Mouse (Mus musculus) megakaryocyte progenitor cell, adult 5-6 weeks (primary cell): ENCODE data around the gene Aebp1. TPM values are rescaled to one million over a fixed set of nuclear protein-coding genes. Genes with fewer than 3 reads are reported as not detected.
A peak's percentile ranks its signal among the peaks of the same experiment; 100 is the strongest.

Experiments used
- ATAC-seq: replicated peaks from 2 replicates; pipeline ENCODE4 v1.8.0; 2016; ENCODE audit warnings: mild to moderate bottlenecking, moderate TSS enrichment, inconsistent platforms; ENCODE audit not compliant: poor library complexity
- total RNA-seq, 2 experiments: library from RNA; stranded (forward) in 1 of 2; stranded (reverse) in 1 of 2; fragments of 157-497, 149-512 nt in 1 of 2; fragments of 200-1000 nt in 1 of 2; gene quantifications; 2 replicates each; pipeline versions ENCODE4 v1.2.3 to v1.2.4; 2015 to 2017

Aebp1 gene
- total RNA-seq (2015) (not detected in 2 replicates), total RNA-seq (2017) (not detected in 2 replicates)

DNA sequence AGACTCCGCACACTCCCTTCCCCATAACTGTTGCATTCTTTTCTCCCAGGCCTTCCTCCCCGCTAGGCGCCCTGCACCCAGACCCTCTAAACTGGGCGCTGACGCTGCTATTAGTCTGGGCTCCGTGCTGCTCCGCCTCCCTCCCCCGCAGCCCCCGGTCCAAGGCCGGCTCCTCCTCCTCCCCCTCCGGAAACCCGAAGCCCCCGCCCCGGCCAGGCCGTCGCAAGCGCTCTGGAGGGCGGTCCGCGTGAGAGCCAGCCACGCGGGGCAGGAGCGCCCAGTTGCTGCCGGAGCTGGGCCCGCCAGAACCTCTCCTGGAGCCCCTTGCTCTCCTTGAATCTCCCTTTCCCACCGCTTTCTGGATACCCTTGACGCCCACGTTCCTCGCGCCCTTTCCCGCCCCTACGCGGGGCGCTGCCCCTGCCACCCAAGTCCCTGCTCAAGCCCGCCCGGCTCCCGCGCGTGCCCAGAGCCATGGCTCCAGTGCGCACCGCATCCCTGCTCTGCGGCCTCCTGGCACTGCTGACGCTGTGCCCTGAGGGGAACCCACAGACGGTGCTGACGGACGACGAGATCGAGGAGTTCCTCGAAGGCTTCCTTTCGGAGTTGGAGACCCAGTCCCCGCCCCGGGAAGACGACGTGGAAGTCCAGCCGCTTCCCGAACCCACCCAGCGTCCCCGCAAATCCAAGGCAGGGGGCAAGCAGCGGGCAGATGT, at the start of gene Aebp1:
Gene Aebp1 (plus strand): TSS at position 270 of the 716 bp plus-strand sequence.
- ATAC-seq: 0 out of 2 replicates have a peak, but pooled peaks have one; percentile 20

DNA sequence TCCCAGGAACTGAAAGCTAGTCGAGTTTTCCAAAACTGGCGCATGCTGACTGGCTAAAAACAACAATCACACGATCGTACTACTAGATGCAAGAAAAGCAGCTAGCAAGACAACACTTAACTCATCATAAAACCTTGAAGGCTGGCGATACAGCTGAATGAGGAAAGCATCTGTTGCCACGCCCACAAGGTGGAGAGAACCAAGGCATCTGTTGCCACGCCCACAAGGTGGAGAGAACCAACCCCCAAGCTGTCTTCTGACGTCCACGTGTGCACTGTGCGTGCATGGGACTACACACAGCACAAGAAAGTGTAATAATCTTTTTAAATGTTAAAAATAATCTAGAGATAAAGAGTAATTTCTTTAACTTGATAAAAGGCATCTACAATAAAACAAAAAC, 48.4 kb upstream of the Aebp1 start:
- ATAC-seq: no peak

DNA sequence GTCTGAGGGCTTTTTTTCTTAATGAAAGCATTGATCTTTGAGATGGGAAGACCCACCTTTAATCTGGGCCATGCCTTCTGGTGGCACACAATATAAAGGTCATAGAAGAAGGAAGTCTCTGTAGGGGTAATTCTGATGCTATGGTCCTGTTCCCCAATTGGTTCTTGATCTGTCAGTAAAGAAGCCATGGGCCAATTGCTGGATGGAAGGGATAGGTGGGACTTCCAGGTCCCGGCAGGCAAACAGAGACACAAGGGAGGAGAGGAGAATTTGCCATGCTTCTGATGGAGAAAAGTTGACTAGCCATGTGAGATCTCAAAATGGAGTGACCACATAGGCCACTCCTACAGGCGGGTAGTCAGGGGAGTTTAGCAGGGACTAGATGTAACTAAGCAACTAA, 42.5 kb upstream of the Aebp1 start:
- ATAC-seq: no peak

DNA sequence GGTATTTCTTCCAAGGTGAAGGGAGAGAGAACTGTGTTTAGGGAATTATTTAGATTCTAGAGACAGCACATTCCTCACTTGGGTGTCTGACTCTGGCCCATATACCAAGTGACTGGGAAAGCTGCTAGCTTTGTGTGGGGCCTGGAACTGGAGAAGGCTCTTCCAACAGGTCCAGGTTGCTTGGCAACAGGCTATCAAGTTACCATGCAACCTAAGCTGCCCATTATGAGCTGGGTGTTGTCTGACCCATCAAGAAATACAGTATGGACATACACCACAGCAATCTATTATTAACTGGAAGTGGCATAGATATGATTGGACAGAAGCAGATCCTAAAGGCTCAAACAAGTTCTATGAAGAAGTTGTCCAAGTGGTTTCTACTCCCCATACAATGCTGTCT, 36.3 kb upstream of the Aebp1 start:
- no peak for ATAC-seq

DNA sequence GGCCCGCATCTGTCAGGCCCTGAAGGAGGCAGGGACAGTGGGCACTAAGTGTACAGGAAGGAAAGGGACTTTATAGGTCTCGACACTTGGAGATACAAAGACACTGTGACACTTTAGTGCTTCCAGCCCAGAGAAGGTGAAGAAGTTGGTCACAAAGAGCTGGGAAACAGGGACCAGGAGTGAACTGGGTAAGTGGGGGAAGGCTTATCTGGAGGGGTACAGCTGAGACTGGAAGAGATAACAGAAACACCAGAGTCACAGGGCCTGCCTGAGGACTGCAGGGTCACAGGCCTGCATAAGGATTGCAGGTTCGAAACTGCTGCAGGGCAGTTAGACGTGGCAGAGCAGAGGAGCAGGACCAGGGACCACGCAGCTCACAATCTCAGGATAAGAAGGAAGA, 33.8 kb upstream of the Aebp1 start:
- ATAC-seq: no peak

DNA sequence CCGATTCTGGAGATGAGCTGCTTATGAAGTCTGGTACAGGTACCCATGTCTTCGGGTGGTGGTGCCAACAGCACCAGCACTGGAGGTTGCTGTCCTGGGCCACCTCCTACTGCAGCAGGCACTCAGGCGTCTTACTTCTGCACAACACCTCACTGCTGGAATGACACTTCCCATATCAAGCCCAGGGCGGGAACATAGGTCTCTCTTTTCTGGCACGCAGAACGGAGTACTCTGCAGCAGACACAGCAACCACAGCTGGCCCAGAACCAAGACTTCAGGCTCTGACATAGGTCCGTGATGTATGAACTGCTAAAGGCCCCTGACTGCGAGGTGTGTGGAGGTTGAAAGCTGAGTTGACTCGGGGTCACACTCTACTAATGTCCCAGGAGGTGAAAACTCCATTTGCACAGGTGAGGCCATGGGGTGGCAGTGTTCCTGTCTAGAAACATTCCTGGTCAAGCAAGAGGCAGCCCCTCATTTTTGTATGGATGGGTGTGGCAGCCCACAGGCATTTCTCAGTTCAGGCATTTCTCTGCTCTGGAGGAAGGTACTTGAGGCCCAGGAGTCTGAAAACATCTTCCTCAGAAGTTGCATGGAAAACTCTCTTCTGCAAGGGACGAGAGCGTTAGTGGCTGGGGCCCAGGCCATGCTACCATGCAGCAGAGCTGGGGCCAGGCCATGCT, 33.1 kb upstream of the Aebp1 start:
- peak; percentile 15; the same call in 1 of the 2 replicates for ATAC-seq

DNA sequence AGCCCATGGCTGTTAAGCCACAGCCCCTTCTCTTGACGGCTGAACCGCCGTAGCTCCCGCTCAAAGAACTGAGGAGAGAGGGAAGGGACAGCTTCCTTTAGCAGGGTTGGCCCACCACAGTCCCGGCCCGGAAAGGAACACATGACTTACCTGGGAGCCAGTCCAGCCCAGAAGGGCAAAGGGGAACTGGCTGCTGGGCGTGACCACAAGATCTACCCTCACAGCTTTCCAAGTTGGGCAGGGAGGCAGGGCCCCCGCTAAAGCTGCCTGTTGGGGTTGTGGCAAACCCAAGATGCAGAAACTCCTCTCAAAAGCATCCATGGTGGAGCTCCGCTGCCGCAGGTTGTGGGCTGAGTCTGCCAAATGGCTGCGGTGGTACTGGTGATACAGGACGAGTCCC, 32.4 kb upstream of the Aebp1 start:
- peak; percentile 64 for ATAC-seq

DNA sequence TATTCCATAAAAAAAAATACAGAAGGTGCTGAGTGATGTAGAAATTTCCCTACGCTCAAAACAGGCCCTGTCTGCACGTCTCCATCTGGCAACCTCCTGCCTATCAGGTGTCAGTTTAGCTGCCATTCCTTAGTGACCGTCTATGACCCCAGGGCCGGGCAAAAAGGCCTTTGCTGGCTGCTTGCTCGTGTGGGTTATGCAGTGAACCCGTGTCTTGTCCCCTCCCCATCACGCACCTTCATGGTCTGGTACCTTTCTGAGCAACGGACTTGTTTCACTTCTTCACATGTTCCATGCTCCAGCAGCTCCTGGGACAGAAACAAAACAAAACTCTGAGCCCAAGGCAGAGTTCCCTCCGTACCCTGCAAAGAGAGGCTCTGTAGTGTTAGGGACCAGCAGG, 27.2 kb upstream of the Aebp1 start:
- ATAC-seq: no peak

DNA sequence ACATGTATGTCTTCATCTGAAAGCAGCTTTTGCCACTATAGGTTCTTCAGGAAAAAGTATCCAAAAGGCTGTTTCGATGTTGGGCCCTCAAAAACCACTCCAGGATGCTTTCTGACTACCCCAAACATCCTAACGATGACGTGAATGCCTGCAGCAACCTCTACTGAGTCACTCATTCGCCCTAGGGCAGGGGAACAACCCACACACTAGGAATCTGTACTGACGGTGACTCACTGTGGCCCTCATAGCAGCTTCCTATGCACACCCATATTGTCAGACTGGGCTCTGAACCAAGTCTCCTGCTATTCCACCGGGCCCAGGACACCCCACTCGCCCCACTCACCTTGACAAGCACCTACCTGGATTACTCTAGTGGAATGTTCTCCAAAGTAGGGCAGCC, 26.7 kb upstream of the Aebp1 start:
- no peak for ATAC-seq

DNA sequence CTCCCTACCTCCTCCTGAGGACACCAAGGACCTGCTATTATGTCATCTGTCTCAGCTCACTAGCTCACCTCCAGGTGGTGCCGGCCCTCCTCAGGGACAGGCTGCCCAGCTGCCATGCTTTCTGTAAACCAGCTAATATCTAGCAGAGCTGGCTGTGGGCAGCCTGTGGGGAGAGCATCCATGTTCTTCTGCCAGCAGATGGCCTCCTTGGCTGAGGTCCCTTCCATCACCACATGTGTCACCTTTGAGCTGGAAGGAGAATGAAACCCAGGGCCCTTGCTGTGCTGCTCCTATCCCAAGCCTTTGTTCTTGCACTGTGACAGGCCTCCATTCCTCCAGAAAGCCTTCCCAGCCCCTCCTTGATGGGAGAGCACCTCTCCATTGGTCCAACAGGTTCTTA, 25.6 kb upstream of the Aebp1 start:
- peak; percentile 17; the same call in 1 of the 2 replicates for ATAC-seq

DNA sequence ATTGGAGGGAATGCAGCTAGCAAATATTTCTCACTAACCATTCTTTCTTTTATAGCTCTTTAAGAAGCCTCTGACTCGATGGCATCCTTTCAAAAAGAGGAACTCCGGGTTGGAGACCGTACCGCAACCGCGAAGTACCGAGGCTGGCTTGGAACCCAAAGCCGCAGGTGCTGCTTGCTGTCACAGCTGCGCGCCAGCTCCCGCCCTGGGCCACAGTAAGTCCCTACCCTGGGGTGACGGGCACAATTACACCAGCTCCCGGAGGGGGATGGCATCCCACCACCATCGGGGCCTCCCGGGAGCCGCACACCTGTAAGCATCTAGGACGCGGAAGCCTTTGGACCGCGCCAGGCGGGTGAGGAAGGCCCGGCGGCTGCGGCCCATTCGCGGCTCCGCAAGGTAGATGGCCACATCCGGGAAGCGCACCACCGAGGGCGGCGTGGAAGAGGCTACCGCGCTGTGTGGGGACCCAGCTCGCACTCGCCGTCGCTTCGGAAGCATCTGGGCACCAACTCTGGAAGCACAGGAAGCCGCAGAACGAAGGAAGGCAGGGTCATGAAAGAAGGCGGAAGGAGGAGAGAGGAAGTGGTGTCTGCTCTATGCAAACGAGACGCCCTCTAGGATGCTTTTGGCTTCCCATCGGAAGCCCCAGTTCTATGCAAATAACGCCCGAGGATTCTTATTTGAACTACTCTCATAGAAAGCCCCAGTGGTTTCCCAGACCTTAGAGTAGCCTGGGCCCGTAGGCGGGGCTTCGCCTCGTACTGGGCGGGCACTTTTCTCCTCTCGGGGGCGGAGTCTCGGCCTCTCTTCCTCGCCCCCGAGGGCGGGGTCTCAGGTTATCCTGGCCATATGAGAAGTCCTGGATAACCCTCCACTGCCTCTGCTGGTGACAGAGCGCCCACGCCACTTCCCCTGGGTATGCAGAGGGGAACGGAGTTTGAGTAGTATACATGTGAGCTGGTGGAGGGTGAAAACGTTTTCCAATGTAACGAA, 24.2 kb upstream of the Aebp1 start, which contains the start of gene Polm:
Gene Polm (minus strand): TSS at position 766 of the 996 bp plus-strand sequence.
- peak; percentile 92 for ATAC-seq

DNA sequence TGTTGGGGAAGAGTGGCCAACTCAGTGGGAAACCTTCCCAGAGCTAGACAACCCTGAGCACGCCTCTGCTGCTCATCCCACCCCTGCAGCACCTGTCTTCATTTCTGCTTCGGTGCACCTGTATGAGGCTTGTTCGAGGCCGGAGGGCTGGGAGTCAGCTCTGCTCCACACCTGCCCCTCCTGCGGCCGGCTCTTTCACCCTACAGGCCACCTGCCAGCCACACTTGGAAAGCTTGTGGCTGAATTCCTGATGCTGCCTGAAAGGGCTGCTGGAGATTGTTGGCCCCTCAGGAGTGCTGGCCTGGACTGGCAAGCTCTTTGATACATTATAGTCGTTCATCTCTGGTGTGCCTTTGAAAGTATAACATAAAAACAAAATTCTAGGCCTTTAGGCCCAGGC, 21.4 kb upstream of the Aebp1 start:
- no peak for ATAC-seq

DNA sequence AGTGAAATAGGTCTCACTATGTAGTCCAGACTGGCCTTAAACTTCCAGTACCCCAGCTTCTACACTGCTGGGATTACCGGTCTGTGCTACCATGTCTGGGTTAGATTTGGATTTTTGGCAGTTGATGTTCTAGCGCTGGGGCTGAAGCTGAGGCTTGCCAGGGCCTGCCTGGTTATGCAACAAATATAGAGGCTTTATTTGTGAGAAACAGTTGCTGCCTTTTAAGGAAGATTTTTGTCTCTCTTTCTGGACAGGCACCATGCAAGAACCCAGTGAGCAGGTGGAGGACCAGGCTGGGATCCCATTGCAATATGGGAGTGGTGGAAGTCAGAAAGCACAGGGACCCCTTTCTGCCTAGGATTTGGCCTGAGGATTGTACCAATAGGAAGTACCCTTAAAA, 20.0 kb upstream of the Aebp1 start:
- ATAC-seq: no peak

DNA sequence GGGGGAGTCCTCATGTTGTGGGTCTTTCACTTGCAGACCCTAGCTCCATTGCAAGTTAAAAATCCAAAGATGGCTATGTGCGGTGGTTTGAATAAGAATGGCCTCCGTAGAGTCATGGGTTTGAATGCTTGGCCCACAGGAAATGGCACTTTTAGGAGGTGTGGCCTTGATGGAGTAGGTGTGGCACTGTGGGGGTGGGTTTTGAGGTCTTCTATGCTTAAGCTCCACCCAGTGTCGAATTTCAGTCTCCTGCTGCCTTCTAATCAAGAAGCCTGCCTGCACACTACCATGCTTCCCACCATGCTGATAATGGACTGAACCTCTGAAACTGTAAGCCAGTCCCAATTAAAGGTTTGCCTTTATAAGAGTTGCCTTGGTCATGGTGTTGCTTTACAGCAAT, 18.6 kb upstream of the Aebp1 start:
- ATAC-seq: no peak

DNA sequence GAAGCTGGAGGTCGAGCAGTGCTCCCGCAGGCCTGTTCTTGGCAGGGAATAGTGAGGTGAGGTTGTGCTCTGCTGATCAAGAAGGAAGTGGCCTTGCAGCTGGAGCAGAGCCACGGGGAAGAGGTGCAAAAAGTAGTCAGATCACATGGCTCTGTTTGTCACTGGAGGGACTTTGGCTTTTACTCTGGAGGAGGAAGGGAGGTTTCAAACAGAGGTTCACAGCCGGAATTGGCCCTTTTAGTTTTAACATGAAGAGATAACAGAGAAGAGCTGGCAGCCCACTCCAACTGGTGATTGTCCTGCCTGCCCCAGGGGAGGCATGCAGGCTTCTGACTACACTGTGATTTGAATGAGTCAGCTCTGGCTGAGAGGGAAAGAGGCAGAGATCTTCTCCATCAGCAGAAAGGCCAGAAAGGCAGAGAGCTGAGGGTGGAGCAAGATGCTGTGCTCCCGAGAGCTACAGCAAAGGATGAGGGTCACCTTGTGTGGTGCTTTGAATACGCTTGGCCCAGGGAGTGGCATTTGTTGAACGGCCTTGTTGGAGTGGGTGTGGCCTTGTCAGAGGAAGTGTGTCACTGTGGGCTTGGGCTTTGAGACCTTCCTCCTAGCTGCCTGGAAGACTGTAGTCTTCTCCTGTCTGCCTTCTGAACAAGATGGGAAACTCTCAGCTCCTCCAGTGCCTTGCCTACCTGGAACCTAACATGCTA, 15.0 kb upstream of the Aebp1 start:
- ATAC-seq: no peak

DNA sequence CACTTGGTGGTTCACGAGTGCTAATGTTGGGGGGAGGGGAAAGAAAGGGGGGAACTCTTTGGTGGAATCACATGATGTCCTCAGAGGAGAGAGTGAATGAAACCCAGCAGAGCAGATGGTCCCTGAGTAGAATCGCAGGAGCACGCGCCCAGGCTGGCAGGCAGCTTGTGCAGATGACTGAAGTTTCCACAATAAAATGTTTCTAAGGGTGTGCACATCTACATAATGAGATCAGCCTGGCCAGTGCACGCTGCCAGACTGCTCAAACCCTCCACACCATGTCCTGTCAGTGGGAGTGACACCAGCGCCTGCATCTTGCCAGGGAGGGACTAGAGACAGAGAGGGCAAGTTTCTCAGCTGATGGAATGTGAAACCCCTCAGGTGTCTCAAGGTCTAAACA, 13.0 kb upstream of the Aebp1 start:
- no peak for ATAC-seq

DNA sequence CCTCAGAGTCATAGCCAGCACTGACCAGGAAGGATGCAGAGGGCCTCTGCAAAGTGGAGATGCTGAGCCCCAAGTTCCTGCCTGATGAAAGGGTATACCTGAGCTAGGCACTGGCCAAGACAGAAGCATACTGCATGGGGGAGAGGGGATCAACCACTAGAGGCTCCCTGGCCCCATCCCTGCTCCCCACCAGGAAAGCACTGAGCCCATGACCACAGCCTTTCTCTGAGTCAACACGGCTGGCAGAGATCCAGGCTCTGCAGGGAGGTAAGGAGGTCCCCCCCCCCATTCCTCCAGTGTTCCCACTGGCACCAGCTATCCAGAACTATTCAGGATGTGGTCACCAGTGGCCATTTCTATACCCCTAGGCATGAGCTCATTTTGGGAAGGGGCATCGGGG, 12.4 kb upstream of the Aebp1 start:
- no peak for ATAC-seq

DNA sequence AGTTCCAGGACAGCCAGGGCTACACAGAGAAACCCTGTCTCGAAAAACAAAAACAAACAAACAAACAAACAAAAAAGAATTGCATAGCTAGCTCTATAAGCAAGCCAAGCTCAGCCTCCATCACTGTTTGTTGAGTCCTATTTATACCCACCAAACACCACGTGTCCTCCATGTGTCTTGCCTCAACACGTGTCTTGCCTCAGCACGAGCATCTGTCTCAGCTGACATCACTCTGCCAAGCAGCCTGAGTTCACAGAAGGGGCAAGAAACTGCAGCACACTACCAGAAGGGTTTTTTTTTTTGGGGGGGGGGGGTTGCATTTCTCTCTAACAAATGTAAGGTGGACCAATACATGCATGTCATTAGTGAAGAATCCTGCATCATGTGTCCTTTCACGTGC, 11.3 kb upstream of the Aebp1 start:
- no peak for ATAC-seq

DNA sequence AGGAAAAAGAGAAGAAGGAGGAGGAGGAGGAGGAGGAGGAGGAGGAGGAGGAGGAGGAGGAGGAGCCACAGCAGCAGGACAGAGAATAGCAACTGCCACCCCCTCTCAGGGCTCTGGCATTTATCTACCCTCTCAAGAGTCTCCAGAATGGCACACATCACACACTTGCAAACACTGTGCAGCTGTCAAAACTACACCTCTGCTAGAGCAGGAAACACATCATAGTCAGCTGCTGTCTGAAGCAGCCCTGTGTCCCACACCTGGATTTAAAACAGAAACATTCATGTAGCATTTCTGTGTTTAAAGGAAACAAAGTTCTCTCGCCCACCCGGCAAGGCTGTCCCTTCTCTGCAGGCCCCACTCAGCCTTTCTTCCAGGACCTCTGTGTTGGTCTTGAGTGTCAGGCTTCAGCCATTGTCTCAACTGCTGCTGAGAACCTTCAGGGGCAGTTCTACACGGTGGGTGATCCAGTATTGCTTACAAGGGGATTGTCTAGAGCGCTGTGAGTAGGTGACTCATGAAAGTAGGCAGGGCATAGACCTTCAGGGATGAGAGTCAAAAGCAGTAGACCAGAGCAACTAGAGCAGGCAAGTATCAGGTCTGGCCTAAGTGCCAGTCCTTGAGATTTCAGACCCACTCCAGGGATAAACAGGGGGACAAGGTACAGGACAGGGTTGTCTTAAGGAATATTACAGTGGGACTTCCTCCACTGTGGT, 10.6 kb upstream of the Aebp1 start:
- ATAC-seq: no peak

DNA sequence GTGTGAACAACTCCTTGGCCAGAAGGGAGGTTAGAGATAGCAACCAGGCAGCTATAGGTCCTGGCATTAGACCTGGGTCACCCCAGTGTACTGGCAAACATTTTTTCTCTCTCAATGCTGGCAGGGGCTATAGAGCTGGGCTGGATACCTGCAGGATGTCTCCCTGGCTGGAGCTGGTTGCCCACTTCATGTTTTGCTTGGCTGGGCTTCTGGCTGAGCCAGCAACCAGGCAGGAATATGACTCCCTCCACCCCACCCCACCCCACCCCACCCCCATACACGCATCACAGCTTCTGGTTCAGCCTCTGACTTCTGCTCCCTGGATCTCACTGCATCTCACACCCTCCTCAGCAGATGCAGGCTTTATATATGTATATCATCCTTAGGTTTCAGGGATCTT, 9.4 kb upstream of the Aebp1 start:
- ATAC-seq: no peak
